Mouse (Mus musculus) intestine, postnatal 0 days (tissue): ENCODE results near the gene Vezt. TPM values are rescaled to one million over a fixed set of nuclear protein-coding genes. Genes with fewer than 3 reads are reported as not detected.

Experiments
- ATAC-seq: fragments of 200-750 bp; cut with Nextera tagmentation; 2 replicates; pipeline ENCODE4 v1.8.0; 2017; ENCODE audit warnings: mild to moderate bottlenecking, moderate TSS enrichment, moderate library complexity
- H3K27ac ChIP-seq: fragments of 300-500 bp; sonication (generic); 2 replicates; pipeline ENCODE4 v1.5.1; 2014; ENCODE audit warnings: mild to moderate bottlenecking, low read depth, low read length, moderate library complexity
- H3K27me3 ChIP-seq: fragments of 300-500 bp; sonication (generic); replicated peaks from 2 replicates; pipeline ENCODE4 v1.6.1; 2014; ENCODE audit warnings: low read length, mixed read lengths; ENCODE audit not compliant: control insufficient read depth, insufficient read depth
- H3K36me3 ChIP-seq: fragments of 300-500 bp; sonication (generic); 2 replicates; pipeline ENCODE4 v1.6.1; 2014; ENCODE audit warnings: mild to moderate bottlenecking, moderate library complexity; ENCODE audit not compliant: control insufficient read depth, insufficient read depth
- H3K4me1 ChIP-seq: fragments of 300-500 bp; sonication (generic); replicated peaks from 2 replicates; pipeline ENCODE4 v1.6.1; 2014; ENCODE audit warnings: antibody characterized with exemption, low read length, mixed read lengths; ENCODE audit not compliant: control insufficient read depth, insufficient read depth
- H3K4me2 ChIP-seq: fragments of 300-500 bp; sonication (generic); replicated peaks from 2 replicates; pipeline ENCODE4 v1.6.1; 2014; ENCODE audit warnings: low read depth, mild to moderate bottlenecking, moderate library complexity
- H3K4me3 ChIP-seq: fragments of 300-500 bp; sonication (generic); 2 replicates; pipeline ENCODE4 v1.5.1; 2014; ENCODE audit warnings: low read depth, low read length
- H3K9ac ChIP-seq: fragments of 300-500 bp; sonication (generic); 2 replicates; pipeline ENCODE4 v1.6.1; 2014; ENCODE audit warnings: mild to moderate bottlenecking, low read depth, low read length
- H3K9me3 ChIP-seq: fragments of 300-500 bp; sonication (generic); 2 replicates; pipeline ENCODE4 v1.6.1; 2016; ENCODE audit warnings: mixed run types; ENCODE audit not compliant: control insufficient read depth
- CTCF ChIP-seq: sonication (generic); IDR thresholded peaks from 2 replicates; pipeline ENCODE4 v1.5.1; 2016; ENCODE audit warnings: low read depth, mild to moderate bottlenecking, control low read depth, antibody characterized with exemption, moderate library complexity
- WGBS: fragments of 180-500 bp; shearing (Covaris S2); extraction: QIAGEN DNeasy Blood & Tissue Kit; methylation state at CpG from one replicate; pipeline ENCODE4 v1.1.7; 2014; 5-methylcytosine and 5-hydroxymethylcytosine counted together
- polyA plus RNA-seq: library from polyadenylated mRNA; unstranded; fragments of >200 nt; fragmentation: Nextera tagmentation; extraction: Ambion mirVana; gene quantifications from 2 replicates; pipeline ENCODE4 v1.2.1, GENCODE M21; 2015

Gene Vezt
- polyA plus RNA-seq = 10.2 and 10.6 TPM in 2 replicates

GRCm38 (mm10) chr10:94035658-94036374 lies at the start of gene Vezt, which contains the start of gene Fgd6:
Vezt (minus strand) TSS chr10:94035817.
Fgd6 (plus strand) TSS chr10:94036001.
- WGBS = under 1% methylated on average over 77 of the region's 77 CpGs
- ATAC-seq = peak; percentile 99
- peak within 1 kb of the TSS; percentile 88 for H3K9ac ChIP-seq

GRCm38 (mm10) chr10:94082040-94082734 lies 46.6 kb upstream of the Vezt start:
- TF ChIP-seq CTCF = 0 out of 2 replicates have a peak, but pooled peaks have one; percentile 8
- no peaks in the 10 kb centered on the region for H3K27me3 ChIP-seq
- no peak overlapping the region for H3K9ac ChIP-seq
- peak overlapping the region; percentile 31; the same call in 1 of the 2 replicates for H3K4me2 ChIP-seq
- WGBS = 25% methylated on average over 7 of the region's 7 CpGs
- no peaks in the 10 kb centered on the region for H3K9me3 ChIP-seq
- no peak overlapping the region for H3K4me3 ChIP-seq
- H3K27ac ChIP-seq = peak overlapping the region; percentile 81
- 0 out of 2 replicates have a peak, but pooled peaks cover 2% of the 10 kb centered on the region for H3K4me1 ChIP-seq
- ATAC-seq = peak; percentile 88
- no peaks in the 10 kb centered on the region for H3K36me3 ChIP-seq

More at GRCm38 (mm10) chr10:94035658-94036374, at the start of gene Vezt, which contains the start of gene Fgd6:
- Histone ChIP-seq H3K27ac (peak within 1 kb of the TSS; percentile 84), H3K27me3 (no peaks in the 10 kb centered on the region), H3K36me3 (no peaks in the 10 kb centered on the region), H3K4me2 (peak within 1 kb of the TSS; percentile 82), H3K4me1 (no peaks in the 10 kb centered on the region), H3K9me3 (no peaks in the 10 kb centered on the region), H3K4me3 (peak within 1 kb of the TSS; percentile 94)
- peak; percentile 88 for TF ChIP-seq CTCF

GRCm38 (mm10) chr10:94080740-94081139 lies 45.1 kb upstream of the Vezt start:
- Histone ChIP-seq H3K4me2 (peak overlapping the region; percentile 24; the same call in 1 of the 2 replicates), H3K9me3 (no peaks in the 10 kb centered on the region), H3K9ac (no peak overlapping the region), H3K4me3 (no peak overlapping the region), H3K4me1 (0 out of 2 replicates have a peak, but pooled peaks cover 2% of the 10 kb centered on the region), H3K27me3 (no peaks in the 10 kb centered on the region), H3K36me3 (no peaks in the 10 kb centered on the region), H3K27ac (peak overlapping the region; percentile 81)
- WGBS = 29% methylated on average over 3 of the region's 3 CpGs
- TF ChIP-seq CTCF = no peak
- ATAC-seq = peak; percentile 82

GRCm38 (mm10) chr10:94076966-94077825 lies 41.6 kb upstream of the Vezt start:
- Histone ChIP-seq H3K36me3 (no peaks in the 10 kb centered on the region), H3K4me1 (0 out of 2 replicates have a peak, but pooled peaks cover 5% of the 10 kb centered on the region), H3K9ac (no peak overlapping the region), H3K4me2 (no peak overlapping the region), H3K4me3 (no peak overlapping the region), H3K9me3 (no peaks in the 10 kb centered on the region), H3K27ac (no peak overlapping the region), H3K27me3 (no peaks in the 10 kb centered on the region)
- WGBS = 89% methylated on average over 14 of the region's 14 CpGs
- no peak for TF ChIP-seq CTCF
- no peak for ATAC-seq

GRCm38 (mm10) chr10:94072916-94073465 lies 37.4 kb upstream of the Vezt start:
- H3K9ac ChIP-seq = no peak overlapping the region
- H3K27me3 ChIP-seq = no peaks in the 10 kb centered on the region
- no peaks in the 10 kb centered on the region for H3K9me3 ChIP-seq
- no peaks in the 10 kb centered on the region for H3K36me3 ChIP-seq
- ATAC-seq = 0 out of 2 replicates have a peak, but pooled peaks have one; percentile 28
- no peak overlapping the region for H3K27ac ChIP-seq
- H3K4me3 ChIP-seq = no peak overlapping the region
- H3K4me1 ChIP-seq = 0 out of 2 replicates have a peak, but pooled peaks cover 4% of the 10 kb centered on the region
- no peak for TF ChIP-seq CTCF
- no peak overlapping the region for H3K4me2 ChIP-seq
- 53% methylated on average over 4 of the region's 4 CpGs for WGBS
